Mouse (Mus musculus) G1E (cell line): ENCODE results near the gene Gpr55.

Experiments
- CTCF ChIP-seq: IDR thresholded peaks from 2 replicates; pipeline ENCODE4 v1.5.1; 2012; ENCODE audit warnings: low read depth, low read length, inconsistent platforms, mixed read lengths
- GATA1 ChIP-seq: IDR thresholded peaks from 2 replicates; pipeline ENCODE4 v1.6.1; 2012; ENCODE audit warnings: borderline replicate concordance, low read length, inconsistent platforms, mixed read lengths
- POLR2AphosphoS5 ChIP-seq: IDR thresholded peaks from 2 replicates; pipeline ENCODE4 v1.6.1; 2012; ENCODE audit warnings: low read depth, low read length, inconsistent platforms; ENCODE audit not compliant: insufficient replicate concordance
- TAL1 ChIP-seq: conservative IDR thresholded peaks from 2 replicates; pipeline ENCODE4 v1.6.1; 2012; ENCODE audit warnings: low read depth, low read length, inconsistent platforms, mixed read lengths

DNA sequence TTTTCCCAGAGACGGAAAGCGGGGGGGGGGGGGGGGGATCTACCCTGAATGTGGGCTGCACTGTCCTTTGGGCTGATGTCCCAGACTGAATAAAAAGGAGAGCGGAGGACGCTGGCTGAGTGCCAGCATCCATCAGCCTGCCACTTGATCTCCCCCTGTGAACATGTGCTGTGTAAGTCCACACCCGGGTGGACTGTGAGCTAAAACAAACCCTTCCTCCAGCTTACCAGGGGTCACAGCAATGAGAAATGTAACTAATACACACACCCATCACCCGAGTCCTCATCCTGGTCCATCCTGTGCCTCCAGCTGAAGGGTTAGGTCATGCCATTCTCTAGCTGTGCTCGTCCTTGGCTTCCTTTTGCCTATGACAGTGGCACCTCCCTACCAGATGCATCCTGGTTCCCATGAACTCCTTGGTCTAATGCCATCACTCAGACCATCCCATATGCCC is 58.7 kb downstream of the Gpr55 start:
- TF ChIP-seq CTCF (no peak), TAL1 (no peak), GATA1 (no peak), POLR2AphosphoS5 (no peak)
